Mouse (Mus musculus) urinary bladder, adult 2 months (tissue): Measurements from ENCODE around the gene Ahcyl1. TPM values are rescaled to one million over a fixed set of nuclear protein-coding genes. Genes with fewer than 3 reads are reported as not detected.
"Not testable (repeated sequence)": the region's sequence is repeated elsewhere in the genome, so short reads cannot be mapped to it uniquely, and the experiment has no call there.

Source experiments
- DNase-seq: peaks from one replicate; pipeline ENCODE4 v3.0.0; 2022; ENCODE audit warnings: low spot score
- polyA plus RNA-seq: library from polyadenylated mRNA; depleted of rRNA; stranded (reverse); fragments of >200 nt; gene quantifications from 2 replicates; pipeline ENCODE4 v1.2.3, GENCODE M21; 2012

The Ahcyl1 gene
- polyA plus RNA-seq, 1 experiment, result 110 TPM

DNA sequence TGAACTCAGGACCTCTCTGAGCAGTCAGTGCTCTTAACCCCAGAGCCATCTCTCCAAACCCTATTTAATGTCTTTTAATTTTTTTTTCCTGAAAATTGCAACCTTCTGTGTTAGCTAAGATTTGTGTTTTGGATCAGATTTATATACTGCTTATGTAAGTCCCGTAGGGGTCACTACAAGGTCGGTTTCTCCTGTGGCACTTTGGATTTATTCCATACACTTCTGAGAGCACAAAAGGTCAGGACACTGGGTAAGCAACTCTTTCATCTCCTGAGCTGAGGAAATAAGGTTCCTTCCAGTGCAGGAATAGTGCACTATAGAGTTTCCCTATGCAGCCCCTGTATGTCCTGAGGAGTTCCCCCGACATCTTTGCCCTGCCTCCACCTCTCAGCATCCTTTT is 40.9 kb downstream of the Ahcyl1 start:
- no peak for DNase-seq

DNA sequence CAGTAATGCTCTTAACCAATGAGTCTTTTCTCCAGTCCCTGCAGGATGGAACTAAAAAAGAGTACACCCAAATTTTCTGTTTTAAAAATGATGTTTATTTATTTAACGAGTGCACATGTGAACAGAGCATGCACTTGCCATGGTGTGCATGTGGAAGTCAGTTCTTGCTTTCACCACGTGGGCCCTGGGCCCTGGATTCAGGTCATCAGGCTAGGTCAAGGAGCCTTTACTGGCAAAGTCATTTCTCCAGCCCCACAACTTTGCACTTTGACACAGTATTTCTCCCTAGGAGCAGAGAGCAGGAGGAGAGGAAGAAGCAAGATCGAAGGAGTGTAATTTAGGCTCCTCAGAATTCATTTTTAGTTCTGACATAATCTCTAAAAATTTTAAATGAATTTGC is 41.5 kb downstream of the Ahcyl1 start:
- no peak for DNase-seq

DNA sequence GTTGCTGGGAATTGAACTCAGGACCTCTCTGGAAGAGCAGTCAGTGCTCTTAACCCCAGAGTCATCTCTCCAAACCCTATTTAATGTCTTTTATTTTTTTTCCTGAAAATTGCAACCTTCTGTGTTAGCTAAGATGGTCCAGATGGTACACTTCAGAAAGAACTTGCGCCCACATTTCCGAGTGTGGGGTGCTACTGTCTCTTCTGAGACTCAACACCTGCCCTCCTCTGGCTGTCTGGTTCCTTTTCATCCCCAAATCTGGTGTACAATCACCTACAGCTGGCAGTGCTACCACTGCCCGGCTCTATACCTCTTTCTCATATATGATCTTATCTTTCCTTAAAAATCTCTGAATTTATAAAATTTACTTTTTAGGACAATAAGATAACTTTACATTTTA is 43.4 kb downstream of the Ahcyl1 start:
- DNase-seq, result no peak

DNA sequence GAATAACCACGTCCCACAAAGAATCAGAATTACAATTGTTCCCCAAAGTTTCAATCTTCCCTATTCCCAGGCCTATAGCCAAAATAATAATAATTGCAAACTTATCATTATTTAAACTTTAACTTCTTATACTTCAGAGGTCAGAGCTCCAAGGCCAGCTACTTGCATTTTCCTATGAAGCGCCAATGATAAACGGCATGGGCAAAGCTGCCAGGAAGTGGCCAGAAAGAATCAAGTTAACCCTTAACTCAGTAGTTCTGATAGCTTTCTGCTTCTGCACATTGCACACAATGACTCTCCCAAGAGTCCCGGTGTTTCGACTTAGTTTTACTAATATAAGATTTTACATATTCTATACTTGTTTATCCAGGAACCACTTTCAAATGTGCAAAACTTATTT is 46.1 kb downstream of the Ahcyl1 start:
- DNase-seq, result not testable (repeated sequence)

DNA sequence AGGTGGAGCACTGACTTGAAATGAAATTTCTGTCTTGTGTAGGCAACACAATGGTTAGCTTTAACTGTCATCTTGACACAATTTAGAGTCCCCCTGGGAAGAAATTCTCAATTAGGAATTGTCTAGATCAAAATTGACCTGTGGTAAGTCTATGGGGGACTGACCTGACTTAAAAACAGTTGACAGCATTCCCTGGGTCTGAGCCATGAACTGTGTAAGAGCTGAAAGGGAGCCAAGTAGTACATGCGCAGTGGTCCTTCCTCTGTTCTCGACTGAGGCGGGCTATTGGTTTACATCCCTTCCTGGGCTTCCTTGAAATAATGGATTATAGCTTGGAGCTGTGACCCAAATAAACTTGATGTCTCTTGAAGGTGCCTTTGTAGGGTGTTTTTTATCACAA is 49.4 kb downstream of the Ahcyl1 start:
- DNase-seq, result no peak

DNA sequence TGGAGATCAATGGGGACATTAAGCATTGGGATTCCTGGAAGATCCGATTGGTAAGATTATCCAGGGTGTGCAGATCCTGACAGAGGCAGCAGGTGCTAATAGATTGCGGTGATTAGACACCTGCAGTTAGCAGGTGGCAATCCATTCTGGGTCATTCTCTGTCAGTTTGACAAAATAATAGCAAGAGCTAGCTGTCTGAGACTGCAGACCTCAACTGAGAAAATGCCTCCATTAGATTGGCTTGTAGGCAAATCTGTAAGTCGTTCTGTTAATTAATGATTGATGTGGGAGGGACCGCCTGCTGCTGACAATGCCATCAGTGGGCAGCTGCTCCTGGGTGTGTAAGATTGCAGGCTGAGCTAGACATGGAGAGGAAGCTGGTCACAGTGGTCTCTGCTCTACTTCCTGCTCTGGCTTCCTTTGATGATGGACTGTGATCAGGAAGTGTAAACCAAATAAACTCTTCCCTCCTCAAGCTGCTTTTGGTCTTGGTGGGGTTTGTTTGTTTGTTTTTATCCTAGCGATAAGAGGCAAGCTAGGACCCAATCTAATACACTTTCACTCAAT is 58.7 kb downstream of the Ahcyl1 start:
- DNase-seq, result no peak

DNA sequence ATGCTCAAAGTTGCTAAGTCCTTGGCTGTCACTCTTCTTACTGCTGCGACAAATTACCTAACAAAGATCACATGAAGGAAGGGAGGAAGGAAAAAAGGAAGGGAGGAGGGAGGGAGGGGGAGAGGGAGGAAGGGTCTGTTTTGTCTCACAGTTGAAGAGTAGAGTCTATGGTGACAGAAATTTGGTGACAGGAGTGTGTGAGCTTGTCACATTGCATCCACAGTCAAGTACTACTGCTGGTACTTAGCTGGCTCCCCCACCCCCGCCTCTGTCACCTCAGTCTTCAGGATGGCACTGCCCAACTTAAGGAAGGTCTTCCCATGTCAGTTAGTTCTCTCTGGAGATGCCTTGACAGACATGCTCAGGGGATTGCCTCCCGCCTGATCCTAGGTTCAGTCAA is 60.1 kb downstream of the Ahcyl1 start:
- no peak for DNase-seq

DNA sequence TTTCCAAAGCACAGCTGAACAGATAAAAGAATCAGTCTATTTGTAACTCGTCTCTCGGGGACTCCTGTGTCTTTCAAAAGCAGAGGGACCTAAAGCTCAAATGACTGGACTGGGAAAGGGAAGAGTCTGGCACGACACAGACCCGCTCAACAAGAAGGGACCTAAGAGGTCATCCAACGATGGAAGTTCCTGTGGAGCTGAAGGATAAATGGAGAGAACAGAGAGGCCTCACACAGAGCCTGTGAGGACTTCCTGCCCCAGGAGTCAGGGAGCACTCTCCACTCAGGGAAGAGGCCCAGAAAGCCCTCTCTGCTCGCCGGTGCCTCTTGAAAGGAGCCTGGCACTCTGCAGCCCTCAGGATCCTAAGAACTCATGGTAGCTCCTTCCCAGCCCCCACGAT is 60.5 kb downstream of the Ahcyl1 start:
- DNase-seq, result no peak

DNA sequence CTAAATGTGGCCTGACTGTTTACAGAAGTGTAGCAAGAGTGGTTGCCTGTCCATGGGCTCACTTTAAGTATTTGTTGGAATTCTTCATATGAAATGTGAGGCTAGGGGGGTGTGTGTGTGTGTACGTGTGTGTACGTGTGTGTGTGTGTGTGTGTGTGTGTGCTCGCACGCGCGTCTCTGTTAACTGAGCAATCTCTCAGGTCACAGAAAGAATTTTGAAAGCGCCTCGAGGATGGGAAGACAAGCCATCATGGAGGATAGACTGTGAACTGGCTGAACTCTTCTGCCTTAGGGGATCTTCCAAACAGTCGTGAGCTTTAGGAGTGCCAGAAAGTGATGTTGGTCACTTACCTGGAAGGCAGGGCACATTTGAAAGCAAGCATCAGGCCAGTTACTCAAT is 62.5 kb downstream of the Ahcyl1 start:
- DNase-seq, result no peak

DNA sequence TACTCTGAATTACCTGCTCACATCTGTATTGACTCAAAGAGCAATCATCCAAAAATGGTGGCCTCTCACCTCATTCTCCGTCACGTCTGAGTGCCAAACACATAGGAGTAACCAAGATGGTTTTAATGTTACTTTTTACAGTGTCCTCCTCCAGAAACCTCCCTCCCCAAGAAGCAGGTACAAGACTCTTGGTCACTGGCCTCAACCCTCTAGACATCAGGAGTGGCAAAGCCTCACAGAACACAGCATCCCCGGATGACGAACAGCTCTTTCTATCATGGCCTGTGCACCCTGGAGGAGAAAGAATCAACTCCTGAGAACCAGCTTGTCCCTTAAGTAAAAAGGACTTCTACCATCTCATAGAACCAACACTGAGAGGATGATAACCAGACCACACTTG is 63.6 kb downstream of the Ahcyl1 start:
- no peak for DNase-seq

DNA sequence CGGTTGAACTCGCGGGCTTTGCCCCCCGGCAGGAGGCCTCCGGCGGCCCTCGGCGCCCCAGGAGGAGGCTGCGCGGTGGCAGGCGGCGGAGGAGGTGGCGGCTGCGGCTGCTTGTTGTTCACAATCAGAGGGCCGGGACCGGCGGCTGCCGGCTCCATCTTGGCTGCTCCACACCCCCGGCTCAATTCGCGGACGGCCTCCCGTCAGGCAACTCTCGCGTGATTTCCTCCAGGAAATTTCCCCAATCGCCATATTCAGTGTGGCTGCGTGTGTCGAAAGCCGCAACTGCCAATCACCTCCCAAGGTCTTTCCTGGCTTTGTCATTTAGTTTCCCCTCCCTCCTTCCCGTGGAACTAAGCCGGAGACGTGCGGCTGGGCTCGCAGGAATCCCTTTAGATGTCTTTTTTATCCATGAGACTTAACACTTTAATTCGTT is 64.8 kb downstream of the Ahcyl1 start, which contains the start of gene Strip1:
Strip1 (minus strand) TSS at position 172 of the 436 bp plus-strand sequence.
- peak; percentile 80 for DNase-seq

DNA sequence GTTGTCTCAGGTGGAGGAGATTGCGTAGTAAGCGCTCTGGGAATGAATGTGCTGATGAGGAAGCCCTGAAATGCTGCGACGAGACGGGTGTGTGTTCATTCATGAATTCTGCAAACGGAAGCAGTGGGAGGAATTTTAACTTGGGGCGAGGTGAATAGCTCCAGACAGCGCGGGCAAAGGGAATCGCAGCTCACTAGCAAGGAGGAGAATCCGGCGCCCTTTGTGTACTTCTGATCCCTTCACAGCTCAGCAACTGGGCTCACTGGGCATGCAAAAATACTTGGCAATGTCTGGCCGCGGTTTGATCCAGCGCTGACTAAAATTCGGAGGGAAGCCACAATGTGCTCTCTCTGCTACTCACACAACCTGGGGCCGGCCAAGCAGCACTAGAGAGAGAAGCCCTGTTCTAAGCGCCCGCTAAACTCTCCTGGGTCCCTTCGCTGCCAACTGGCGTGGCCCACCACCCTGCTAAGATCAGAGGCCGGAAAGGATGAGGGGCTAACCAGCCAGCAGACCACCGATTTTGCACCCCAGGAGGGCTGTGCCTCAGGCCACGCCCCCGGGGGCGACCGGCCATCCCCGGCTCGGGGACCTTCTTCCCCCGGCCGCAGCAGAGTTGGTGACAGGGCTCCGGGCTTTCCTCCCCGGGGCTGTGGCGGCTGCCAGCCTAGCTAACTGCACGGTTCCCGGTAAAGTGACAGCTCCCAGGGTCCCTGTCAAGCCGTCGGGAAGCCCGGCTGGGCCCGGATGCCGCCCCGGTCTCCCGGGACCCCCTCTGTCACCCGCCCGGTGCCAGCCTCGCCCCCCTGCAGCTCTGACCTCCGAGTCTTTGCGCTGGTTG is 65.5 kb downstream of the Ahcyl1 start, which contains the start of gene Gm10961:
Gm10961 (plus strand) TSS at position 641 of the 841 bp plus-strand sequence.
- no peak for DNase-seq

DNA sequence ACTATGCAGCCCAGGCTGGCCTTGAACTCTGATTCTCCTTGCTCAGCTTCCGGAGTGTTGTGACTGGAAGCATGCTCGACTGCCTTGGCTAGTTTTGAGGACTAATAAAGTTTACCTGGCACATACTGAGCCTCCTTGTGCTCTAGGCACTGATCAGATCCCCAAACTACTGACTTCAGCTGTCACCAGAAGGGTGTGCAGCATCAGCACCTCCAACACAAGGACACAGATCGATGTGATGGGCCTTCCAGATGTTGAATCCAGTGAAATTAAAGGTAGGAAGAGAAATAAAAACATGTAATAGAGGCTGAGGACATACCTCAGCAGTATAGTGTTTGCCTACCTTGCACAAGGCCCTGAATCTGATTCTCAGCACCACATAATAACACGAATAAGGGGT is 66.9 kb downstream of the Ahcyl1 start:
- DNase-seq, result no peak

DNA sequence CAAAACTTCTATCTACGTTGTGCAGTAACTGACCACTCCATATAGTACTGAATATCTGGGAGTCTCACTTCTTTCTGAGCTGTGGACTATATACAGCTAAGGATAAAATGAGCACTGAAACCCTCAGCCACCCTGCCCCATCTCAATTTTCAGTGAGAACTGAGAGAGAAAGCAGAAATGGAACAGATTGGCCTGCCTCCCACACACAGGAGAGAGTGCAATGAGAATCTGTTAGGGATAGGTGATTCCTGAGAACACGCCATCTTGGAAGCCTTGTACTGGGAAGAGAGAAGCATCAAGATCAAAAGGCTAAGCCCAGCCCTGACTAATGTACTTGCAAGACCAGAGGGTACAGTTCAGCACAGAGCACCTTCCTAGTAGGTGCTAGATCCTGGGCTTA is 67.8 kb downstream of the Ahcyl1 start:
- no peak for DNase-seq

DNA sequence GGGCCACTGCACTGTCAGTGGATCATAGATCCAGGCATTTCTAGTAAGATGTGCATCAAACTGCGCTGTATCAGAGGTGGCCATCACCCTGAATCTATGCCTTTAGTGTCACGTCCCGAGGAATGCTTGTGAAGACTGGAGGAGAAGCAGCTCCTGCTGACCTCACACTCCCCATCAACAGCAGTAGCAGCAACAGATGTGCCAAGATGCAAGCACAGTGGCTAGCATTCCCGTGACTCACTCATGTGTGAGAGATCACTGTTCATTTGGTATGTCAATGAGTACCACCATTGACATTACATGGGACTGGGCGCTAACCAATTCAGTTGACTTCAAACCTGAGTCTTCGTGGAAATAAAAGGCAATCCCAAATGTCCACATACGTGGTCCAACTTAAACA is 68.7 kb downstream of the Ahcyl1 start:
- DNase-seq, result no peak

DNA sequence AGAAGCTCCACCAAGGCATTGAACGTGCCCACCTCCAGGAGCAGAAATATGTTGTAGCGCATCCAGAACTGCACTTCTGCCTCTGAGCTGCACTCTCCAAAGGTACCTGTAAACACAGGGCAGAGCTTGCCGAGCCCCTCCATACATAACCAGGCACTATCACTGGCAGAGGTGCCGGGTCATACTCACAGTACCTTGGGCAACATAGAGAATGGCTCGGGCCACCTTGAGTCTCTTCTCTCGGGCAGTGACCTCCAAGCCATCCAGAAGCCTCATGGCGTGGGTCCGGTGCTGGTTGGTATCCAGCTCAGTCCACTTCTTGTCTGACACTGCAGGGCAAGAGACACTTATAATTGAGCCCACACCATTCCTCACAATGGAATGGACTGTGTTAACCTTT is 69.6 kb downstream of the Ahcyl1 start:
- peak; percentile 14 for DNase-seq

DNA sequence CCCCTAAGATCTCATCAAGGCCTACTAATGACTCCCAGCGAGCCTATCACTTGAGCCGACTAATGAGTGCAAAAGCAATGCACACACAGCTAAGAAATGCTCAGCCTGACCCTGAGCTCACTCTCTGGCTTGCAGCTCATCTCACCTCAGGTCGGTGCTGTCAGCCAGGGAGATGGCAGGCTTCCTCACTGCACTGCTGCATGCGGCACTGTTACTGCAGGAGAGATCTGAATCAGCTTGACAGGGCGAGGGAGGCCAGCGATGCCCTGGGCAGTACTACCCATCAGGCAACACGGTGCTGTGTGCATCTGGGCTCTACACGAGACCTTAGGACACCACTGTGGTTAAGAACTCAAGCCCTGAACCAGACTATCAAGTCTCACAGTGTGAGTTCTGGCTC is 70.8 kb downstream of the Ahcyl1 start:
- no peak for DNase-seq

DNA sequence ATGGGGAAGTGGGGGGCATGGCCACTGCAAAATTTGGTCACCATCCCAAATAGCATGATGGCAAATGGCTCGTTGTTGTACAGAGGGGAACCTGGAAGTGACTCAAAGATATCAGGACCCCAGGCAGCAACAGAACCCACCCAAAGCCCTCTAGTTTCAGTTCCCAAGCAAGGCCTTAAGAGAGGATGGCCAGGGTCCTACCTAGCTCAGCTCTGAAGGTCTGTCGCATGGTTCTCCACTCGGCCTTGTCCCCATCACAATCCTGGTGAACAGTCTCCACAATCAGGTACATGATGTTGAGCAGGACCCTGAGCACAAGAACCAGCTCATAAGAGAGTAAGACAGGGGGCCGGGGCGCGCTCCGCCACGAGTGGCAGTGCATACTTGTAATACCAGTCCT is 71.9 kb downstream of the Ahcyl1 start:
- peak; percentile 13 for DNase-seq

DNA sequence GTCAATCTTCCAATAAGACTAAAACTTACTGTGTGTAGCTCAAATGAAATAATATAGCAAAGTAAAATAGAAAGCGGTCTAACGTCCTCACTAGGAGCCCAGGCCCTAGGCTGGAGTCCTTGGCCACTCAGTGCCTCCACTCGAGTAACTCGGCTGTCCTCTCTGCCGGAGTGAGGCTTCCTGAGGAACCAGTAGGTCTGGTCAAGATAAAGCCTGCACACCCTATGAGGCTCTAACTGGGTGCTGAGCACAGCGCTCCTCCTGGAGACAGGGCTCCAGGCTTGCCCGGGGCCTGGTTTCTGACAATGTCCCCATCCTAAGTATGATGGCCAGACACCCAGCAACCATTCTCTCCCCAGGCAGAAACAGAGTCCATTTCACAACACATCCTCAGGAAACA is 73.8 kb downstream of the Ahcyl1 start:
- peak; percentile 10 for DNase-seq

DNA sequence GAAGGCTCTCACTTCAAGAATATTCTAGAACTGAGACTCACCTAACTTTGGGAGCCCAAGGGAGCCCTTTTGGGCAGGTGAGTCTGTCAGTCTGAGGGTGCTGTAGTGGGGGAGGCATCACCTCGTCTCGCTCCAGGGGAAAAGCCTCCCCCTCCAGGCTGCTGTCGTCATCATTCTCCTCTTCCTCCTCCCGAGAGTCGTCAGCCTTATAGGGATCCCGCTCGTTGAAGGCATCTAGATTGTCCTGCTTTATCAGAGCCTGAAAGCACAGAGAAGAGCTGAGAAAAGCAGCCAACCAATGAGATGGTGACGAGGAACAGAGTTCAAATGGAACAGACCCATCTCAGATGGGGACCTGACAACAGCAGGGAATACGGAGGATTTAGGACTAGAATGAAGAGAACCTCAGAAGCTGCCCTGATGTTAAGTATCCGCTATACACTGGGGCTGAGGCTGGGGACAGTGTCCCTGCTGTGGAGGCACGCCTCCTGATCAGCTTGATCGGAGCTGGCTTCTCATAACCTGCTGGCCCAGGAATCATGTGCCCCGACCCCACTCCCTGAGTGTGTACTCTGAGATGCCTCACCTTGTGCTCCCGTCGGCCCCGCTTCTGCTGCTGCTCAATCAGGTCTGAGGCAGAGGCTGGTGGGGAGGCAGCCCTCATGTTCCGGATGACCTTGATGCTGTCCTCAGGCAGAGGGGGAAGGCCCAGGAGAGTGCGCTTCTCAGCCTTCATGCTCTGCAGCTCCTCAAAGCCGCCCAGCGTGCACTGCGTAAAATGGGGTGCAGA is 74.9 kb downstream of the Ahcyl1 start:
- DNase-seq, result peak; percentile 13

DNA sequence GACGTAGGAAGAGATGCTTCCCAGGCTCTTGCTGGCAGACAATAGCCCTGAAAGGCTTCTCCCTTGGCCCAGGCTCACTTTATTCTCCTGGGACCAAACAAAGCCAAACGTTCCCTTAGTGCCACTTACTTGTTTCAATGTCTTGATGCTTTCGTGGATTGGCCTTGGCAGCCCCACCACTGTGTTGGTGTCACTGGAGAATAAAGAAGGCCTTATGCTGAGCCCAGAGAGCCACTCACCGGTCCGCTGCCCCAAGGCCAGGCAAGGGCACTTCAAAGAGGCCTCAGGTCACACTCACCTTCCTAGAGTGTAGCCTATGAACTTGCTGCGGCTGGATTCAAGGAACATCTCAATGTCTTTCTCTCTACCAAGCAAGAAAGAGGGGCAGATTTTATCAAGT is 76.4 kb downstream of the Ahcyl1 start:
- DNase-seq, result peak; percentile 13

DNA sequence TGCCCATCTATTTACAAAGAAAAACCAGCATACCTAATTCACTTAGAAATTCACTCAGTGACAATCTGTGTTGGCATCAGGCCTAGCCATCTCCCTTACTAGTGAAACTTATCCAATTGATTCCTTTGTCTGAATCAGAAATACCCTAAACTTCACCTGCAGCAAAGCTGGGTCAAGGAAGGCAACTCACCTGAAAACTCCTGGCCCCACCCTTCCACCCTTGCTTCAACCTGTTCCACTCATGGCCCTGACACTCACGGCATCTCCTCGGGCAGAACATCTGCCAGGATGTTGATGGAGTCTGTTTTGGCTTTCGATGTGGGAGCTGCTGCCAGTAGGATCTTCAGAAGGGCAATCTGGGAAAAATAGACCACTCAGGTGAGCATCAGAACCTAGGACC is 78.6 kb downstream of the Ahcyl1 start:
- no peak for DNase-seq
